Mouse (Mus musculus): ENCODE results near the gene Nr6a1.

DNA sequence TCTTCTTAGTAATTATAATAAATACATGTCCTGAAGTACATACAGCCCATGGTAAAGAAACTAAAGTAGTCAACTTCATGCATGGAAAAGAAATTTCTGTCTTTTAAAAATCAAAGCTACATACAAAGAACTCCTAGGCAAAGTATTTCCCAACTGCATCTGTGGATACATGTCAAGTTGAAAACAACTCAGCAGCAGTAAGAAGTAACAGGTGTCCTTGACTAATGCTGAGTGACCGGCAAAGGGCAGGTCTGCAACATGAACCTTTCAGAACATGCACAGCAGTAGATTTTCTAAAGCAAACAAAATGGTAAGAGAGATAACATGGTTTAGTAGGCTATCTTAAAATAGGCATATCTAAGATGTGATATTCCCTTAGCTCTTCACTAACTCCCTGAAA is 98.0 kb downstream of the Nr6a1 start:
- TF ChIP-seq CTCF (IDR thresholded peaks at IDR 0.05; ENCODE audit: low read depth, low read length) (no peak), POLR2A (IDR thresholded peaks at IDR 0.05; ENCODE audit: extremely low read depth, insufficient read depth, low read length) (no peak)
